ENCODE assay signal across 8 mouse cellular contexts in the genomic region with DNA sequence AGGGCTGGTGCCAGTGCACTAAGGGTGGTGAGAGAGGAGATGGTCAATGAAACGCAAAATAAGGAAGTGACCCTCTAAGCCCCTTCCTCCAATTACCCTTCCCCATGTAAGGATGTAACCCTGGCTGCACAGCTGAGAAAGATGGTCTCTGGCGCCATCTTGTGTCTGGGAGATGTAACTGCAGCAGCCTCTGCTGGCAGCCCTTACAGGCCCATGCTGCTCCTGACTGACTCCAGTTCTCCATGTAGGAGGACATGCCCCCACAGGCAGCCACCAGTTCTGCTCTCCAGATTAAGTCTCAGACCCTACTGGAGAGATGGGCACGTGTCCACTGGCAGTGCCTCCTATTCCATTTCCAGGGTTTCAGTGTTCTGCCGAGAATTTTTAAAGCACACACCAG. TPM values are rescaled to one million over a fixed set of nuclear protein-coding genes. Genes with fewer than 3 reads are reported as not detected.
DNase-seq lines count a peak whose midpoint lies in the region; ATAC-seq and TF ChIP-seq lines count a peak whose summit lies in the region.

No protein-coding gene starts in this region.

- no peak overlapping the region for H3K4me2 ChIP-seq in intestine, postnatal 0 days (replicated peaks; ENCODE audit: low read depth)
- no peak overlapping the region for H3K4me2 ChIP-seq in midbrain, embryonic 13.5 days (replicated peaks)

- 0 out of 2 replicates have a peak, but pooled peaks have one; percentile 45 for ATAC-seq in intestine, postnatal 0 days
- ATAC-seq in midbrain, embryonic 13.5 days = peak; percentile 92

- 22% methylated on average over 4 of the region's 4 CpGs for WGBS in intestine, postnatal 0 days
- 29% methylated on average over 4 of the region's 4 CpGs for WGBS in limb, embryonic 10.5 days
- WGBS in midbrain, embryonic 13.5 days = 28% methylated on average over 4 of the region's 4 CpGs

- H3K4me1 ChIP-seq in intestine, postnatal 0 days (replicated peaks; ENCODE audit: control insufficient read depth, insufficient read depth, low read length) = no peaks in the 10 kb centered on the region
- no peaks in the 10 kb centered on the region for H3K4me1 ChIP-seq in limb, embryonic 10.5 days
- H3K4me1 ChIP-seq in midbrain, embryonic 13.5 days (replicated peaks) = no peaks in the 10 kb centered on the region

- intact Hi-C loops in gastrocnemius, postnatal 36 days (cut with DNase I) = loop anchor here (5.0 to 10.0 kb wide), 2 partner anchors 358 to 461 kb away; a partner anchor contains a TSS

- TF ChIP-seq CTCF in intestine, postnatal 0 days (IDR thresholded peaks at IDR 0.05; ENCODE audit: low read depth) = peak; percentile 96

- H3K27ac ChIP-seq in intestine, postnatal 0 days (ENCODE audit: low read depth, low read length) = no peak overlapping the region
- H3K27ac ChIP-seq in limb, embryonic 10.5 days = no peak overlapping the region
- H3K27ac ChIP-seq in midbrain, embryonic 13.5 days = no peak overlapping the region

- peaks cover 87% of the 10 kb centered on the region for H3K36me3 ChIP-seq in intestine, postnatal 0 days (ENCODE audit: control insufficient read depth, insufficient read depth)
- H3K36me3 ChIP-seq in limb, embryonic 10.5 days = peaks cover 100% of the 10 kb centered on the region
- H3K36me3 ChIP-seq in midbrain, embryonic 13.5 days = peaks cover 90% of the 10 kb centered on the region

- H3K9ac ChIP-seq in intestine, postnatal 0 days (ENCODE audit: low read depth, low read length) = no peak overlapping the region
- H3K9ac ChIP-seq in midbrain, embryonic 13.5 days (replicated peaks) = no peak overlapping the region

- no peaks in the 10 kb centered on the region for H3K9me3 ChIP-seq in intestine, postnatal 0 days (ENCODE audit: control insufficient read depth)
- no peaks in the 10 kb centered on the region for H3K9me3 ChIP-seq in limb, embryonic 10.5 days (replicated peaks)
- no peaks in the 10 kb centered on the region for H3K9me3 ChIP-seq in midbrain, embryonic 13.5 days

- H3K27me3 ChIP-seq in intestine, postnatal 0 days (replicated peaks; ENCODE audit: control insufficient read depth, insufficient read depth, low read length) = no peaks in the 10 kb centered on the region
- H3K27me3 ChIP-seq in limb, embryonic 10.5 days (ENCODE audit: low read depth, poor library complexity, severe bottlenecking) = no peaks in the 10 kb centered on the region
- no peaks in the 10 kb centered on the region for H3K27me3 ChIP-seq in midbrain, embryonic 13.5 days

- DNase-seq in 3T3-L1 (ENCODE audit: low read depth, low spot score) = peak; percentile 69
- DNase-seq in adrenal gland, adult 2 months = peak; percentile 64
- DNase-seq in embryo, embryonic 11.5 days (ENCODE audit: low read depth, low spot score) = peak; percentile 56
- peak; percentile 41 to 56 for DNase-seq in gastrocnemius, postnatal 36 days
- peak; percentile 75 for DNase-seq in limb, embryonic 10.5 days (ENCODE audit: low spot score)
- DNase-seq in spleen, adult 12 weeks (ENCODE audit: low spot score) = peak; percentile 45

- H3K4me3 ChIP-seq in intestine, postnatal 0 days (ENCODE audit: low read depth, low read length) = no peak overlapping the region
- H3K4me3 ChIP-seq in limb, embryonic 10.5 days = no peak overlapping the region
- no peak overlapping the region for H3K4me3 ChIP-seq in midbrain, embryonic 13.5 days (replicated peaks)

RNA-seq across cellular contexts. Expression of a gene that starts 34.6 kb away (rescaled TPM):
- 10 to 100 TPM; 31.3 to 33.5 TPM for total RNA-seq in adrenal gland, adult 2 months (2021)
- polyA plus RNA-seq in adrenal gland, adult 2 months (2012; rRNA removed) = 20.5 and 22.4 TPM in 2 replicates
- 10 to 100 TPM; 13.8 to 14.5 TPM for total RNA-seq in gastrocnemius, postnatal 36 days (2021)
- 25.0 and 26.5 TPM in 2 replicates for polyA plus RNA-seq in intestine, postnatal 0 days (2015; fragmentation: Nextera tagmentation; extraction: Ambion mirVana)
- polyA plus RNA-seq in limb, embryonic 10.5 days (2016; fragmentation: Nextera tagmentation; extraction: Ambion mirVana) = 76.7 and 78.1 TPM in 2 replicates
- polyA plus RNA-seq in midbrain, embryonic 13.5 days (2015; fragmentation: Nextera tagmentation; extraction: Ambion mirVana) = 60.7 and 65.0 TPM in 2 replicates

RNA-seq across cellular contexts. Expression of a gene that starts 39.0 kb away (rescaled TPM):
- total RNA-seq in adrenal gland, adult 2 months (2021) = 10 to 100 TPM; 39.9 to 59.5 TPM
- 19.7 and 22.7 TPM in 2 replicates for polyA plus RNA-seq in adrenal gland, adult 2 months (2012; rRNA removed)
- total RNA-seq in gastrocnemius, postnatal 36 days (2021) = 10 to 100 TPM; 21.1 to 21.6 TPM
- 15.3 and 17.2 TPM in 2 replicates for polyA plus RNA-seq in intestine, postnatal 0 days (2015; fragmentation: Nextera tagmentation; extraction: Ambion mirVana)
- 37.1 and 39.1 TPM in 2 replicates for polyA plus RNA-seq in limb, embryonic 10.5 days (2016; fragmentation: Nextera tagmentation; extraction: Ambion mirVana)
- 42.3 and 44.6 TPM in 2 replicates for polyA plus RNA-seq in midbrain, embryonic 13.5 days (2015; fragmentation: Nextera tagmentation; extraction: Ambion mirVana)
